Mouse (Mus musculus) MEL (cell line): Measurements from ENCODE around the gene Dytn.

ENCODE experiments used
- CTCF ChIP-seq, 3 experiments: IDR thresholded peaks in 2 of 3; conservative IDR thresholded peaks in 1 of 3; 2 replicates each; pipeline ENCODE4 v1.5.1; 2011 to 2012; ENCODE audit warnings: low read length in 3 of 3, low read depth in 2 of 3, mild to moderate bottlenecking in 2 of 3, improper control_type of control experiment in 1 of 3, inconsistent platforms in 1 of 3, mixed read lengths in 1 of 3, moderate library complexity in 1 of 3; ENCODE audit not compliant: control insufficient read depth in 1 of 3, insufficient read depth in 1 of 3, poor library complexity in 1 of 3, severe bottlenecking in 1 of 3
- POLR2A ChIP-seq, 2 experiments: IDR thresholded peaks; 2 replicates each; pipeline ENCODE4 v1.6.1; 2011 to 2012; ENCODE audit warnings: low read length in 2 of 2, mild to moderate bottlenecking in 2 of 2, control low read depth in 1 of 2, improper control_type of control experiment in 1 of 2, low read depth in 1 of 2, moderate library complexity in 1 of 2; ENCODE audit not compliant: control insufficient read depth in 1 of 2, insufficient read depth in 1 of 2, poor library complexity in 1 of 2
- USF1 ChIP-seq: IDR thresholded peaks from 2 replicates; pipeline ENCODE4 v1.6.1; 2014; ENCODE audit warnings: low read depth, mild to moderate bottlenecking, inconsistent platforms, low read length, improper control_type of control experiment, moderate library complexity
- ZC3H11A ChIP-seq: IDR thresholded peaks from 2 replicates; pipeline ENCODE4 v1.6.1; 2012; ENCODE audit warnings: low read depth, mild to moderate bottlenecking, inconsistent platforms, low read length, improper control_type of control experiment

DNA sequence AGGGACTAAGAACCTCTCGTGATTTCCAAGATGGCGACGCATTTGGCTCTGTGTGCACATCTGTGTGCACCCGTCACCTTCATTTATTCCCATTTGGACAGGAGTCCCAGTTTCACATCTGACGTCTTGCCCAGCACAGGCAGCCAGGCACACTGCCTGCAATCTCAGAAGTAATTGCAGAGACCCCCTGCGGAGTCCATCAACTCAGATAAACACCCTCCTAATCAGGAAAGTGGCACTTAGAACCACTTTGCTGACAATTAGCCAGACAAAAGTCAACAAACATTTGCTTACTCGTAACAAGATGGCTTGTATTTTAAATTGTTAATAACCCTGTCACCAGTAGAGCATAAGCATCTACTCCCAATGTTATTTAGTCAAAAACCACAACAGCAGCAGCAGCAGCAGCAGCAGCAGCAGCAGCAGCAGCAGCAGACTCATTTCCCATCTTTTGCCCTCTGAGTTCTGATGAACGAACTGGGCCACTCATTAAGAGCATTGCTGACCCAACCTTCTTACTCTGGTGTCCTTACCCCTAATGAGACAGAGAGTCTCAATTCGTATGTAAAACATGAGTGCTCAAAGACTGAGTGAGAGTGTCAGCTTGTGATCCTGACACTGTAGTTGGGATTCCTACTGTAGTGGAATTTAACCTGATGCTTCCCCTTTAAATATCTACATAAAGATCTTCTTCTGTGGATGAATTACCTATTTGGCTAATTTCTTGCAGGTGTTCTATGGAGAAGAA lies 19.4 kb downstream of the Dytn start:
- no peak for TF ChIP-seq CTCF (IDR thresholded peaks at IDR 0.05 in 2 of 3, conservative IDR thresholded peaks at IDR 0.05 in 1 of 3; ENCODE audit: control insufficient read depth in 1 of 3, insufficient read depth in 1 of 3, low read depth in 2 of 3, low read length in 3 of 3, poor library complexity in 1 of 3, severe bottlenecking in 1 of 3)
- TF ChIP-seq ZC3H11A = no peak
- no peak for TF ChIP-seq USF1
- no peak for TF ChIP-seq POLR2A (IDR thresholded peaks at IDR 0.05; ENCODE audit: control insufficient read depth in 1 of 2, insufficient read depth in 1 of 2, low read depth in 1 of 2, low read length in 2 of 2, poor library complexity in 1 of 2)
